Mouse (Mus musculus): ENCODE data around the gene Fam222b. TPM values are rescaled to one million over a fixed set of nuclear protein-coding genes. Genes with fewer than 3 reads are reported as not detected.
"Not testable (repeated sequence)": the region's sequence is repeated elsewhere in the genome, so short reads cannot be mapped to it uniquely, and the experiment has no call there.

The Fam222b gene
- polyA plus RNA-seq, 1 experiment from 2014 or later, result 10.5 TPM

DNA sequence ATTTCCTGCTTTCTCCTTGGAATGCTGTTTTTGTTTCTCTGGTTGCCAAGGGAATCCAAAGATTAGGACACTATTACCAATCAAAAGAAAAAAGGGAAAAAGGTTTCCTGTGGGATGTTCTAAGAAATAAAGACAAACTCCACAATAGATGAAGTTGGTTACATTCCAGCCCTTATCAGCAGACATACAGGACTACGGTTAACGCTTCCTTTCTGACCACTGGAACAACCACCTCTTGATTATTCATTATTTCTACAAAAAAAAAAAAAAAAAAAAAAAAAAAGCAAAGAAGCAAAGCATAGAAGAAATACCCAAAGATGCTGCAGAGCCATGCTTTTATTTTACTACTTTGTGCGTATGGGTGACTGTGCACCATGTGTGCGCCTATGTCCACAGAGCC lies 28.4 kb downstream of the Fam222b start:
- ATAC-seq (ENCODE audit: insufficient number of reproducible peaks, low FRiP score, low TSS enrichment, low read depth), result no peak

DNA sequence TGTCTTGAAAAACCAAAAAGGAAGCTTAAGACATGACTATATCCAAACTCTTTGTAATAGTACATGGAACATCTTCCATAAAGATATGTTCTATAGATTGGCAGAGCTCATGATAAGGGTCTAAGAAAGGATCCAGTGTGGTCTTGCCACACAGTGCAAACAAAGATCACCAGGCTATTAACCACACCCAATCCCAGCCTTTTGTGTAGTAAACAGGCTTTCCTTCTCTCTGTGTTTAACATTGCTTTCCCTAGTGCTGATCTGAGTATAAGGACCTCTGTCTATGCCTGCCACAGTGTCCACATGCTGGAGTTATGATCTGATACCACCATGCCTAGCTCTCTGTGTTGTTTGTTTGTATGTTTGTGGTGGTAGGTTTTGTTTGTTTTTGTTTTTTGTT lies 29.3 kb downstream of the Fam222b start:
- H3K4me3 ChIP-seq, result no peak overlapping the region
- no peaks in the 10 kb centered on the region for H3K36me3 ChIP-seq
- H3K27ac ChIP-seq, result no peak overlapping the region
- peaks cover 11% of the 10 kb centered on the region; the same call in 1 of the 2 replicates for H3K4me1 ChIP-seq
- no peaks in the 10 kb centered on the region for H3K27me3 ChIP-seq
- H3K9ac ChIP-seq, result no peak overlapping the region
- no peak for ATAC-seq (ENCODE audit: insufficient number of reproducible peaks, low FRiP score, low TSS enrichment, low read depth)
- H3K4me2 ChIP-seq, result no peak overlapping the region
- H3K9me3 ChIP-seq, result no peaks in the 10 kb centered on the region

More for the DNA sequence above, 28.4 kb downstream of the Fam222b start:
- Histone ChIP-seq H3K36me3 (no peaks in the 10 kb centered on the region), H3K27me3 (no peaks in the 10 kb centered on the region), H3K4me1 (peaks cover 11% of the 10 kb centered on the region; the same call in 1 of the 2 replicates), H3K9ac (no peak overlapping the region), H3K9me3 (no peaks in the 10 kb centered on the region), H3K4me2 (no peak overlapping the region), H3K4me3 (no peak overlapping the region), H3K27ac (no peak overlapping the region)
- 90% methylated on average over 4 of the region's 4 CpGs for WGBS

DNA sequence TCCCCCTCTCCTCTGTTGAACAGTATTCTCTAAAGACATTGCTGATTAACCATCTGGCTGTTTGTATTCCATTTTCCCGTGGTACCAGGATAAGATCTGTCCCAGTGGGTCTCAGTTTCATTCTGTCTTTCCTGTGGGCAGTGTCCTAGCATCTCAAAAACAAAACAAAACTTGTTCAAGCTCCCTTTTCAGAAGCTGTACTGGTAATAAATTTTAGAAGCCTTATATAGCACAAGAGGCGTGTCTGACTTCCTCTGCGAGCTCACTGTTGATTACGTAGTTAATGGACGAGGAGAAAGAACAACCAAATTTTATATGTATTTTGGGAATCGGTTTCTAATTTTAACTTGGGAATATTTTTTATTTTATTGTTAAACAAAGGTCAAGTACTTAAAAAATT lies 31.2 kb downstream of the Fam222b start:
- WGBS, result 49% methylated on average over 6 of the region's 6 CpGs
- no peak overlapping the region for H3K4me2 ChIP-seq
- no peak overlapping the region for H3K27ac ChIP-seq
- no peak overlapping the region for H3K4me3 ChIP-seq
- peaks cover 8% of the 10 kb centered on the region; the same call in 1 of the 2 replicates for H3K4me1 ChIP-seq
- no peaks in the 10 kb centered on the region for H3K27me3 ChIP-seq
- no peak for ATAC-seq (ENCODE audit: insufficient number of reproducible peaks, low FRiP score, low TSS enrichment, low read depth)
- H3K36me3 ChIP-seq, result no peaks in the 10 kb centered on the region
- H3K9me3 ChIP-seq, result no peaks in the 10 kb centered on the region
- H3K9ac ChIP-seq, result no peak overlapping the region

DNA sequence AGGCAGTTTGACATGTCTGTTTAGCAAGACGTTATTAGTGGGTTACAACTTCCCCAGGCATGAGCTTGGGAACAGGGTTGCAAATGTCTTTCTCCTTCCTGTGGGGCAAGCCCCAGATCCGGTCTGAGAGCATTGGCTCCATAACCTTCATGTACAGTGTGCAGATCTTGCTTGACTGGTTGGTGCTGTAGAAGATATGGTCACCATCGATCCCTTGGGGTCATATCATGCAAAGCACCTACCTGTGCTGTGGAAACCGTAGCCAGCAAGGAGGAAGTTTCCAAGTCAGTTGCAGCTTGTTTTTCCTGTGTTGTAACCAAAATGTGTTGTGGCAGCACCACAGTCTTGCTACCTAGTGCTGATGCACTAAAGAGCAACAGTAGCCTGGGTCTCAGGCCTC lies 32.3 kb downstream of the Fam222b start:
- WGBS, result 63% methylated on average over 4 of the region's 4 CpGs
- Histone ChIP-seq H3K27ac (no peak overlapping the region), H3K4me2 (no peak overlapping the region), H3K36me3 (no peaks in the 10 kb centered on the region), H3K9me3 (no peaks in the 10 kb centered on the region), H3K4me1 (peaks cover 8% of the 10 kb centered on the region; the same call in 1 of the 2 replicates), H3K27me3 (no peaks in the 10 kb centered on the region), H3K9ac (no peak overlapping the region), H3K4me3 (no peak overlapping the region)
- ATAC-seq (ENCODE audit: insufficient number of reproducible peaks, low FRiP score, low TSS enrichment, low read depth), result no peak

DNA sequence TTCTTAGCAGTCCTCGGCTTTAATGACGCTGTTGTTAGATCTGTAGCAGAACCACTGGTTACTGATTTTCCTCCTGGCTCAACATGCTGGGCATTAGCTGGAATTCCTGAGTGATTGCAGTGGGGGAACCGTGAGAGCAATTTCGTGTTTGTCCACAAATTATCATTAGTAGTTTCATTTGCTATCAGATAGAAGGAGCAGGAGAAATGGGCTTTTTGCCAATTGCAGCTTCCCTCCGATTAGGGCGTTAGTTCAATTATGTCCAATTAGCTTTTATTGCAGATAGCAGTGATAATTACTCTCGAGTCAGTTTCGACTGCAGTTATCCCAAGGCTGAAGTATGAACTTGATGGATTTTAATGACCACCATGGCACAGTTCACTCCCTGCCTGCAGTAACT lies 35.0 kb downstream of the Fam222b start:
- Histone ChIP-seq H3K27ac (no peak overlapping the region), H3K4me2 (no peak overlapping the region), H3K9me3 (no peaks in the 10 kb centered on the region), H3K27me3 (no peaks in the 10 kb centered on the region), H3K9ac (no peak overlapping the region), H3K36me3 (no peaks in the 10 kb centered on the region), H3K4me1 (peaks cover 8% of the 10 kb centered on the region; the same call in 1 of the 2 replicates), H3K4me3 (no peak overlapping the region)
- WGBS, result 62% methylated on average over 8 of the region's 8 CpGs
- no peak for ATAC-seq (ENCODE audit: insufficient number of reproducible peaks, low FRiP score, low TSS enrichment, low read depth)

DNA sequence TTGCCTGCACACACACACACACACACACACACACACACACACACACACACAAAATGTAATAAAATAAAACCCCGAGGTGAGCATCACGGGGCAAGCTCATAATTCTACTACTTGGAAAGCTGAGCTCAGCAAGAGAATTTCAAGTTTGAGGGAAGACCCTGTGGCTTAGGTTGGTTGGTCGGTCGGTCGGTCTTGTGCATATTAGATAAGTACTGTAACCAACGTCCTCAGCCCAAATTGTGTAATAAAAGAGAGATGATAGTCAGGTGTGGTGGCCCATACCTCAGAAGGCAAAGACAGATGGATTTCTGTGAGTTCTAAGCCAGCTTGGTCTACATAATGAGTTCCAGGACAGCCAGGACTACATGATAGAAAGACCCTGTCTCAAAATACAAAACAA lies 39.5 kb downstream of the Fam222b start:
- Histone ChIP-seq H3K4me2 (no peak overlapping the region), H3K27ac (no peak overlapping the region), H3K4me3 (no peak overlapping the region), H3K9ac (no peak overlapping the region), H3K36me3 (no peaks in the 10 kb centered on the region), H3K27me3 (no peaks in the 10 kb centered on the region), H3K9me3 (no peaks in the 10 kb centered on the region), H3K4me1 (no peaks in the 10 kb centered on the region)
- ATAC-seq (ENCODE audit: insufficient number of reproducible peaks, low FRiP score, low TSS enrichment, low read depth), result no peak
- WGBS, result 67% methylated on average over 6 of the region's 6 CpGs

DNA sequence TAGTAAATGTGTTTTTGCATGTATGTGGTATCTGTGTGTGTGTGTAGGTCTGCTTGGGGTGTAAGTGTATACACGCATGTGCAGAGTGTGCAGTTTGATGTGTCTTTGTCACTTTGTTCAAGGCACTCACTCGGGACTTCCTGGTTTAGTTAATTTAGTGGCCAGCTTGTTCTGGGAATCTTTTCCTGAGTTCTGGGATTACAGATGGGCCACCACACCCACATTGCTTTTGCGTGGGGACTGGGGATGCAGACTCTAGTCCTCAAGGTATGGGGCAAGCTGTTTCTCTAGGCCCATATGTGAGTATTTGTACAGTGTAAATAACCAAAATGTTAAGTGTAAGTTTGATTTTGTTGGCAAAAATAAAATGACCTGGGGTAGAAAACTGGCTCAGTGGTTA lies 39.9 kb downstream of the Fam222b start:
- Histone ChIP-seq H3K4me1 (no peaks in the 10 kb centered on the region), H3K9ac (no peak overlapping the region), H3K27ac (no peak overlapping the region), H3K36me3 (no peaks in the 10 kb centered on the region), H3K4me2 (no peak overlapping the region), H3K27me3 (no peaks in the 10 kb centered on the region), H3K4me3 (no peak overlapping the region), H3K9me3 (no peaks in the 10 kb centered on the region)
- 72% methylated on average over 3 of the region's 3 CpGs for WGBS
- no peak for ATAC-seq (ENCODE audit: insufficient number of reproducible peaks, low FRiP score, low TSS enrichment, low read depth)

DNA sequence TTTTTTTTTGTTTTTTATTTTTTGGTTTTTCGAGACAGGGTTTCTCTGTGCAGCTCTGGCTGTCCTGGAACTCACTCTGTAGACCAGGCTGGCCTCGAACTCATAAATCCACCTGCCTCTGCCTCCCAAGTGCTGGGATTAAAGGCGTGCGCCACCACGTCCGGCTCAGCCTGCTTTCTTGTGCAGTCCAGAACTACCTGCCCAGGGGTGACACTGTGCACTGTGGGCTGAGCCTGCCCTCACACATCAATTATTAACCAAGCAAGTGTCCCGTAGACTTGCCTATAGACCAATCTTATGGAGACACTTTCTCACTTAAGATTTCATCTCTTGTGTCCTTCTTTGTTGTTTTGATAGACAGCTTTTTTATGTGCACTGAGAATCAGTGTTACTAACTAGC lies 40.9 kb downstream of the Fam222b start:
- H3K27ac ChIP-seq; H3K27me3 ChIP-seq; H3K9ac ChIP-seq; H3K36me3 ChIP-seq; H3K4me2 ChIP-seq; ATAC-seq (ENCODE audit: insufficient number of reproducible peaks, low FRiP score, low TSS enrichment, low read depth); H3K4me1 ChIP-seq; H3K9me3 ChIP-seq; H3K4me3 ChIP-seq: not testable (repeated sequence)
- WGBS, result 87% methylated on average over 7 of the region's 7 CpGs

DNA sequence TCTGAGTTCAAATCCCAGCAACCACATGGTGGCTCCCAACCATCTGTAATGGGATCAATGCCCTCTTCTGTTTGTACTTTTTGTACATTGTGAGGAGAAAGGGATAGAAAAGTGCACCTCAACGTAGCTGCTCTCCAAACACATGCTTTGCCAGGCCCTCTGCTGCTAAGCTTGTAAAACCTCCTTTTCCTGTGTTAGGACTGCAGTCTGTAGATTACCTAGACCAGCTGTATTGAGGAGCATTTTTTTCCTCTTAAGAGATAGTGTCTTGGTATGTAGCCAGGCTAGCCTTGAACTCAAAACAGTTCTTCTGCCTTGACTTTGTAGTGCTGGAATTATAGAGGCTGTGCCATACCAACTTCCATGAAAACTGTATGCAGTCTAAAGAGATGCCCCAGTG lies 41.7 kb downstream of the Fam222b start:
- H3K4me2 ChIP-seq, result no peak overlapping the region
- H3K4me3 ChIP-seq, result no peak overlapping the region
- H3K9me3 ChIP-seq, result no peaks in the 10 kb centered on the region
- WGBS, result 58% methylated on average over 1 of the region's 1 CpGs
- H3K4me1 ChIP-seq, result no peaks in the 10 kb centered on the region
- no peaks in the 10 kb centered on the region for H3K36me3 ChIP-seq
- no peak for ATAC-seq (ENCODE audit: insufficient number of reproducible peaks, low FRiP score, low TSS enrichment, low read depth)
- H3K27ac ChIP-seq, result no peak overlapping the region
- no peaks in the 10 kb centered on the region for H3K27me3 ChIP-seq
- H3K9ac ChIP-seq, result no peak overlapping the region

DNA sequence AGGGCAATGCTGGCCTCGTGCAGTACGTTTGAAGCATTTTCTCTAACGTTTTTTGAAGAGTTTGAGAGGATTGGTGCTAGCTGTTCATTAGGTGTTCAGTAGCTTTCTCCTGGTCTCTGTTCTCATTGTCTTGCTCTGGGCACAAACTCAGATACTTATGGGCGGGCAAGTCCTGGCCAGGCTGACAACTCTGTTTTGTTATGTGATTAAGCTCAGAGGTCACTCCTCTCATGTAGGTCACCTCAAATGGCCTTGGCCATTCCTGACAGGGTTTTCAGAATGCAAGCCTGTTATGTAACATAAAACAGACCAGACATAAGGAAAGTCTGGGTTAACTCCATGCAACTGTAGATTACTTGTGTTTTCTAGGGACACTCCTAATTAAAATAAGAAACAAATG lies 43.1 kb downstream of the Fam222b start:
- Histone ChIP-seq H3K4me1 (no peaks in the 10 kb centered on the region), H3K4me2 (no peak overlapping the region), H3K4me3 (no peak overlapping the region), H3K9me3 (no peaks in the 10 kb centered on the region), H3K36me3 (no peaks in the 10 kb centered on the region), H3K9ac (no peak overlapping the region), H3K27ac (no peak overlapping the region), H3K27me3 (no peaks in the 10 kb centered on the region)
- ATAC-seq (ENCODE audit: insufficient number of reproducible peaks, low FRiP score, low TSS enrichment, low read depth), result no peak
- 83% methylated on average over 4 of the region's 4 CpGs for whole genome bisulfite sequencing

DNA sequence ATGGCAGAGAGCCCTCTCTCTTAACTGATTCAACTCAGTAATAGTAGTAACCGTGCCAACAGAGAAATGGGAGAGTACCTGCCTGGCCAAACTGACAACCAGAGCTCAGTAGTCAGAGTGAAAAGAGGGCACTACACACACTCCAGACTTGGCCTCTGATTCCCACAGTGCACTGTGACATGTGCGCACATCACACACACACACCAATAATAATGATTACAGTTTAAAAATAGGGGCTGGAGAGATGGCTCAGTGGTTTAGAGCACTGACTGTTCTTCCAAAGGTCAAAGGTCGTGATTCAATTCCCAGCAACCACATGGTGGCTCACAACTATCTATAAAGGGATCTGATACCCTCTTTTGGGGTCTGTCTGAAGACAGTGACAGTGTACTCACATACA lies 43.6 kb downstream of the Fam222b start:
- H3K9me3 ChIP-seq, result no peaks in the 10 kb centered on the region
- ATAC-seq (ENCODE audit: insufficient number of reproducible peaks, low FRiP score, low TSS enrichment, low read depth), result no peak
- 83% methylated on average over 3 of the region's 3 CpGs for WGBS
- no peaks in the 10 kb centered on the region for H3K4me1 ChIP-seq
- H3K27me3 ChIP-seq, result no peaks in the 10 kb centered on the region
- H3K4me3 ChIP-seq, result no peak overlapping the region
- H3K27ac ChIP-seq, result no peak overlapping the region
- no peak overlapping the region for H3K9ac ChIP-seq
- 0 out of 2 replicates have a peak, but pooled peaks cover under 1% of the 10 kb centered on the region for H3K36me3 ChIP-seq
- no peak overlapping the region for H3K4me2 ChIP-seq

DNA sequence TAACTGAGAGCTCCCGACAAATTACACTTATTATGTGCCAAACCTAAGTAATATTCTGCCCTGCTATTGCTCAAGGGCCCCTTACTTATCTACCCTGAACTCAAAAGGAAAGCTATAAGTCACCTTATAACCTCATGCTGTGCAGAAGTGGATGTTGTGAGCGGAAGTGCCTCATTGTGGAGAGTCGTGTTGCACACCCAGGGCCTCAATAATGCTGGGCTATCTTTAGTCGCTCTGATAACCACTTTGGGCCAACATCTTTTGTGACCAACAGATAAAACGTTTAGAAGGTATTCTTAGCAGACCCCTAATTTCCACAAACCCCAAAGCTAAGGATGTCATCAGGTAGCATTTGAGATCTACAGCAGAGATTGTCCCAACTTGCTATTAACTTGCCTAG lies 46.2 kb downstream of the Fam222b start:
- 77% methylated on average over 5 of the region's 5 CpGs for WGBS
- Histone ChIP-seq H3K9ac (no peak overlapping the region), H3K27ac (no peak overlapping the region), H3K4me2 (no peak overlapping the region), H3K9me3 (no peaks in the 10 kb centered on the region), H3K36me3 (peaks cover 24% of the 10 kb centered on the region), H3K4me1 (no peaks in the 10 kb centered on the region), H3K4me3 (no peak overlapping the region), H3K27me3 (no peaks in the 10 kb centered on the region)
- ATAC-seq (ENCODE audit: insufficient number of reproducible peaks, low FRiP score, low TSS enrichment, low read depth), result no peak

DNA sequence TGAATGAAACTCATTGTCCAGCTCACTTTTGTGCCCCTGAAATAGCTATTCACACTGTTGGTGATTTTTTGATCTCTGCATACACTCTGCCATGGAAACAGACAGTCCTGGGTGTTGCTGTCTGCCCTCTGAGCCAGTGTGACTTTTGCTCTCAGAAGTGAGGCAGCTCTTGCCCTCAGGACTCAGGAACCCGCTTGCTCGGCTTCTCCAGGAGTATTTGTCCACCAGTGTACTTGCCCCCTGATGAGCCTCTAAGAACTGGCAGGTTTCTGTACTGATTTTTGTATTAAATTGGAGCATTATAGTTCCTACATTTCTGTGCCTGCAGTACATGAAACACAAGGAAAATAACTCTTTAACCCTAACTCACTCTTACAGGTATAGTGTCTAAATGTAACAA lies 49.1 kb downstream of the Fam222b start:
- WGBS, result 94% methylated on average over 2 of the region's 2 CpGs
- H3K4me3 ChIP-seq, result no peak overlapping the region
- H3K9me3 ChIP-seq, result no peaks in the 10 kb centered on the region
- H3K4me2 ChIP-seq, result no peak overlapping the region
- no peak overlapping the region for H3K27ac ChIP-seq
- no peak overlapping the region for H3K9ac ChIP-seq
- no peaks in the 10 kb centered on the region for H3K4me1 ChIP-seq
- no peak for ATAC-seq (ENCODE audit: insufficient number of reproducible peaks, low FRiP score, low TSS enrichment, low read depth)
- H3K36me3 ChIP-seq, result peaks cover 44% of the 10 kb centered on the region
- no peaks in the 10 kb centered on the region for H3K27me3 ChIP-seq
